Mouse (Mus musculus) kidney, embryonic 16.5 days (tissue): ENCODE data around the gene Farsa. TPM values are rescaled to one million over a fixed set of nuclear protein-coding genes. Genes with fewer than 3 reads are reported as not detected.
A peak's percentile ranks its signal among the peaks of the same experiment; 100 is the strongest.

Source experiments
- ATAC-seq: fragments of 200-750 bp; cut with Nextera tagmentation; 2 replicates; pipeline ENCODE4 v1.8.0; 2017; ENCODE audit warnings: moderate TSS enrichment; ENCODE audit not compliant: low FRiP score, low TSS enrichment
- H3K27ac ChIP-seq: fragments of 300-500 bp; sonication (generic); 2 replicates; pipeline ENCODE4 v1.5.1; 2014; ENCODE audit warnings: low read length
- H3K27me3 ChIP-seq: fragments of 300-500 bp; sonication (generic); 2 replicates; pipeline ENCODE4 v1.6.1; 2014; ENCODE audit warnings: low read length, control low read depth, mixed read lengths; ENCODE audit not compliant: insufficient read depth
- H3K36me3 ChIP-seq: fragments of 300-500 bp; sonication (generic); 2 replicates; pipeline ENCODE4 v1.6.1; 2014; ENCODE audit warnings: low read length, control low read depth, mixed read lengths; ENCODE audit not compliant: insufficient read depth
- H3K4me1 ChIP-seq: fragments of 300-500 bp; sonication (generic); 2 replicates; pipeline ENCODE4 v1.6.1; 2014; ENCODE audit warnings: low read length, control low read depth, mixed read lengths; ENCODE audit not compliant: insufficient read depth
- H3K4me2 ChIP-seq: fragments of 300-500 bp; sonication (generic); replicated peaks from 2 replicates; pipeline ENCODE4 v1.6.1; 2014; ENCODE audit warnings: low read depth, low read length
- H3K4me3 ChIP-seq: fragments of 300-500 bp; sonication (generic); 2 replicates; pipeline ENCODE4 v1.5.1; 2014; ENCODE audit warnings: mild to moderate bottlenecking, low read length
- H3K9ac ChIP-seq: fragments of 300-500 bp; sonication (generic); replicated peaks from 2 replicates; pipeline ENCODE4 v1.6.1; 2014; ENCODE audit warnings: low read length
- H3K9me3 ChIP-seq: fragments of 300-500 bp; sonication (generic); 2 replicates; pipeline ENCODE4 v1.6.1; 2016; ENCODE audit warnings: low read length, control low read depth
- WGBS: fragments of 180-500 bp; shearing (Covaris S2); extraction: QIAGEN DNeasy Blood & Tissue Kit; methylation state at CpG from one replicate; pipeline ENCODE4 v1.1.7; 2014; 5-methylcytosine and 5-hydroxymethylcytosine counted together
- polyA plus RNA-seq: library from polyadenylated mRNA; unstranded; fragments of >200 nt; fragmentation: Nextera tagmentation; extraction: Ambion mirVana; gene quantifications from 2 replicates; pipeline ENCODE4 v1.2.1, GENCODE M21; 2015

Farsa gene
- polyA plus RNA-seq, result 110 and 120 TPM in 2 replicates

DNA sequence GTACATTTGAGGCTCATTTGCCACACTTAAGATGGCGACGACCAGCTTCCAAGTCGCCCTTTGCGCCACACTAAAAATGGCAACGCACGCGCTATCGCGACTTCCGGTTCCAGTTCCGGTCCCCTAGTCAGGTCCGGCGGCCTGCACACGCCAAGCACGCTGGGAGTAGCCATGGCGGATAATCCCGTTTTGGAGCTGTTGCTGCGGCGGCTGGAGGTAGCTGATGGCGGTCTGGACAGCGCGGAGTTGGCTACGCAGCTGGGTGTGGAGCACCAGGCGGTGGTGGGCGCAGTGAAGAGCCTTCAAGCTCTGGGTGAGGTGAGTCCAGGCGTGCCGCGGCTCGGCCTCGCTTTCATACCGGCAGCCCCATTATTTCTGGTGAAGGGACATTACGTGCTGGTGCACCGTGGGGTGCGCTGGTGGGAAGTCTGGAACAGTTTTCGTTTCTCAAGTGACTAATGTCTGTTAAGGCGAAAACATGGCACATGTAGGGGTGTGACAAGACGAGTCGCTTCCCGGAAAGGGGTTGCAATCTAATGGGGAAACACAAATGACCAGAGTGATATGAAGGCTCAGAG is at the start of gene Farsa:
Gene Farsa (plus strand): TSS at position 126 of the 578 bp plus-strand sequence.
- peak within 1 kb of the TSS; percentile 98 for H3K4me3 ChIP-seq
- no peaks in the 10 kb centered on the region for H3K9me3 ChIP-seq
- H3K27ac ChIP-seq, result peak within 1 kb of the TSS; percentile 54; the same call in 1 of the 2 replicates
- peaks cover 22% of the 10 kb centered on the region for H3K36me3 ChIP-seq
- peak; percentile 92 for ATAC-seq
- peak within 1 kb of the TSS; percentile 89 for H3K4me2 ChIP-seq
- peak within 1 kb of the TSS; percentile 94 for H3K9ac ChIP-seq
- H3K27me3 ChIP-seq, result no peaks in the 10 kb centered on the region
- WGBS, result under 1% methylated on average over 39 of the region's 39 CpGs
- peaks cover 16% of the 10 kb centered on the region for H3K4me1 ChIP-seq

DNA sequence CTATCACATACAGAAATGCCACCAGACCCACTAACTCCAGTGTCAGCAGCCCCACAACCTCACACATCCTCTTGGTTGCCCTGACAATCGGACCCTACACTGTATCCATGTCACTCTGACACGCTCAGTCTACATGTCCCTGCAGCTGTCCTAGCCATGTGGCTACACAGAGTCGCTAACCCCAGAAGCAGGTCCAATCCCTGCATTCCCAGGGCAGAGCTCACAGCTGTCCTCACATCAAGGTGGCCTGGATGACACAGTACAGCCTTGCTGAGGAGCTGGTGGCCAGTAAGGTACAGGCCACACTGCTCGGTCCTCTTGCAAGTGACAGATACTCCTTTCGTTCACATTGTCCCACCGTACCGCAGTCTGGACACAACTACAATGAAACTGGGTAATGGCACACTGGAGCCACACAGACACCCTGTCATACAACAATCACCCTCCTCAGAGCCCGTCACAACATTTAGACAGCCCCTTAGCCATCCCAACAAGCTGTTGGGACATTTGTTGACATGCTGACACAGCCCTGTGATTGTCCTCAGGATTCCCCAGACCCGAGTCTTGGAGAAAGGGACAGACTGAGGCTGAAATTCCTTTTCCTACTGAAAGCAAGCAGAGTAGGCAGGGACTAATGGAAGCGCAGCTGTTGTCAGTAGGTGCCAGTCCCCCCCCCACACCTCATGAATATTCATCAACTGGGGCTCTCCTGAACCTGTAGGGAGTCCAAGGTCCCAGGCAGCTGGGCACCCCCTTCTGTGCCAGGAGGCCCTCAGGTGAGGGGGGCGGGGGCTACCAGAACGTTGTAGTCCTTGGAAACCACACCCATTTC is 47.5 kb upstream of the Farsa start:
- no peak overlapping the region for H3K9ac ChIP-seq
- H3K36me3 ChIP-seq, result no peaks in the 10 kb centered on the region
- H3K4me2 ChIP-seq, result no peak overlapping the region
- WGBS, result 67% methylated on average over 12 of the region's 12 CpGs
- peaks cover 6% of the 10 kb centered on the region for H3K9me3 ChIP-seq
- peaks cover 9% of the 10 kb centered on the region; the same call in 1 of the 2 replicates for H3K4me1 ChIP-seq
- no peak for ATAC-seq
- no peak overlapping the region for H3K27ac ChIP-seq
- H3K4me3 ChIP-seq, result no peak overlapping the region
- H3K27me3 ChIP-seq, result peaks cover 72% of the 10 kb centered on the region

DNA sequence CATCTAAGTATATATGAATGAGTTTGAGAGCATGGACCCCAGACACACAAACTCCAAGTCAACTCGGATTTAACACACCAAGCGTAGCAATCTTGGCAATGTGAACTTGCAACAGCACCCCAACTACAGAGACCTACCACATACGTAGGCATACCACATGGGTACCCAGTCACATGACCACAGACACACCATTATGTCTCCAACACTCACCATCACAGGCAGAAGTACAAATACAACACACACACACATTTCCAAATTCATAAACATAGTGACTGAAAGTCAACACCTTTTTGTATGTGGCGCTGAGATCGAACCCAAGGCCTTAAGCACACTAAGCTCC is 46.9 kb upstream of the Farsa start:
- Histone ChIP-seq H3K9me3 (peaks cover 6% of the 10 kb centered on the region), H3K27me3 (peaks cover 67% of the 10 kb centered on the region), H3K9ac (no peak overlapping the region), H3K4me3 (no peak overlapping the region), H3K4me2 (no peak overlapping the region), H3K36me3 (no peaks in the 10 kb centered on the region), H3K4me1 (peaks cover 9% of the 10 kb centered on the region; the same call in 1 of the 2 replicates), H3K27ac (no peak overlapping the region)
- WGBS, result 75% methylated on average over 5 of the region's 5 CpGs
- ATAC-seq, result no peak

GRCm38 (mm10) chr8:84810896-84811295 is 45.9 kb upstream of the Farsa start:
- no peak overlapping the region for H3K27ac ChIP-seq
- peak overlapping the region; percentile 44 for H3K4me3 ChIP-seq
- 0% methylated on average over 28 of the region's 32 CpGs for WGBS
- peak; percentile 75 for ATAC-seq
- H3K36me3 ChIP-seq, result no peaks in the 10 kb centered on the region
- peaks cover 3% of the 10 kb centered on the region for H3K9me3 ChIP-seq
- H3K4me1 ChIP-seq, result peaks cover 9% of the 10 kb centered on the region; the same call in 1 of the 2 replicates
- peaks cover 57% of the 10 kb centered on the region for H3K27me3 ChIP-seq
- 0 out of 2 replicates have a peak overlapping the region, but pooled peaks have one; percentile 22 for H3K9ac ChIP-seq
- H3K4me2 ChIP-seq, result peak overlapping the region; percentile 73

DNA sequence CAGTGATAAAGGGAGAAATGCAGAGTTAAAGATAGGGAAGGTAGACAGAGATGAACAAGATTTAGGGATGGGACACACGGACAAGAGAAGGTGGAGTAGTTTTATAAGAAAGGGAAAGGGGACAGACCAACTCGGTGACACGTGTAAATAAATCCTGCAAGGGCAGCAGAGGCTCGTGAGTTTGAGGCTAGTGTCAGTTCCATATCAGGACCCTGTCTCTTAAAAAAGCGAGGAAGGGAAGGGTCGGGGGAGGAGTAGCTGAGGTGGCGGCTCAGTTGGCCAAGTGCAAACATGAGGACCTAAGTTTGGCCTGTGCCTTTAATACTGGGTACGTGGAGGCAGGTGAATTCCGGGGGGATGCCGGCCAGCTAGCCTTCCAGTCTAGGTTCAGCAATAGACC is 45.5 kb upstream of the Farsa start:
- Histone ChIP-seq H3K9me3 (no peaks in the 10 kb centered on the region), H3K4me3 (peak overlapping the region; percentile 44), H3K27me3 (peaks cover 53% of the 10 kb centered on the region), H3K9ac (0 out of 2 replicates have a peak overlapping the region, but pooled peaks have one; percentile 22), H3K4me1 (peaks cover 9% of the 10 kb centered on the region; the same call in 1 of the 2 replicates), H3K4me2 (peak overlapping the region; percentile 73), H3K27ac (no peak overlapping the region), H3K36me3 (no peaks in the 10 kb centered on the region)
- WGBS, result 25% methylated on average over 10 of the region's 10 CpGs
- ATAC-seq, result no peak

- H3K4me1 ChIP-seq, result peaks cover 9% of the 10 kb centered on the region; the same call in 1 of the 2 replicates
- no peak for ATAC-seq
- WGBS, result 2% methylated on average over 5 of the region's 5 CpGs
- H3K36me3 ChIP-seq, result no peaks in the 10 kb centered on the region
- no peak overlapping the region for H3K9ac ChIP-seq
- peaks cover 42% of the 10 kb centered on the region for H3K27me3 ChIP-seq
- H3K4me3 ChIP-seq, result no peak overlapping the region
- H3K4me2 ChIP-seq, result no peak overlapping the region
- H3K27ac ChIP-seq, result no peak overlapping the region
- no peaks in the 10 kb centered on the region for H3K9me3 ChIP-seq
These were observed 43.7 kb upstream of the Farsa start for GRCm38 (mm10) chr8:84813059-84813458.

- H3K4me2 ChIP-seq, result no peak overlapping the region
- WGBS, result 91% methylated on average over 3 of the region's 3 CpGs
- H3K27me3 ChIP-seq, result peaks cover 34% of the 10 kb centered on the region
- no peaks in the 10 kb centered on the region for H3K36me3 ChIP-seq
- no peak for ATAC-seq
- H3K27ac ChIP-seq, result no peak overlapping the region
- H3K4me1 ChIP-seq, result peaks cover 9% of the 10 kb centered on the region; the same call in 1 of the 2 replicates
- no peaks in the 10 kb centered on the region for H3K9me3 ChIP-seq
- no peak overlapping the region for H3K9ac ChIP-seq
- H3K4me3 ChIP-seq, result no peak overlapping the region
These were observed 43.0 kb upstream of the Farsa start for GRCm38 (mm10) chr8:84813830-84814229.

DNA sequence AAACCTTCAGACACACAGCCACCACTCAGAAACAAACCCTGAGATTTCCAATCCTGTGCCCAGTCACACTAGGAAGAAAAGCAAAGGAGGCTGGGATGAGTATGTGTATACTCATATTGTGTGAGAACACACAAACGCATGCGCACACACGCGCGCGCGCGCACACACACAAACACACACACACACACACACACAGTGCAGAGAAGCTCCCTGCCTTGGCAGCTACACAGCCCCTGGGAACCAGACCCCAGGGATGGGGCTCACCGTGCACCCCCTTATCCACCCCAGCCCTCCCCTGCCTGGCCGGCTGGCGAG is 42.6 kb upstream of the Farsa start:
- Histone ChIP-seq H3K27me3 (peaks cover 30% of the 10 kb centered on the region), H3K4me3 (no peak overlapping the region), H3K9ac (no peak overlapping the region), H3K4me1 (peaks cover 9% of the 10 kb centered on the region; the same call in 1 of the 2 replicates), H3K4me2 (no peak overlapping the region), H3K27ac (no peak overlapping the region), H3K36me3 (no peaks in the 10 kb centered on the region), H3K9me3 (no peaks in the 10 kb centered on the region)
- 86% methylated on average over 11 of the region's 11 CpGs for WGBS
- no peak for ATAC-seq

GRCm38 (mm10) chr8:84814555-84815441 is 42.0 kb upstream of the Farsa start:
- WGBS, result 39% methylated on average over 19 of the region's 19 CpGs
- H3K4me3 ChIP-seq, result no peak overlapping the region
- 0 out of 2 replicates have a peak, but pooled peaks have one; percentile 10 for ATAC-seq
- no peak overlapping the region for H3K4me2 ChIP-seq
- no peak overlapping the region for H3K27ac ChIP-seq
- H3K4me1 ChIP-seq, result peaks cover 9% of the 10 kb centered on the region; the same call in 1 of the 2 replicates
- H3K27me3 ChIP-seq, result peaks cover 25% of the 10 kb centered on the region
- no peak overlapping the region for H3K9ac ChIP-seq
- H3K36me3 ChIP-seq, result no peaks in the 10 kb centered on the region
- no peaks in the 10 kb centered on the region for H3K9me3 ChIP-seq
